Mouse (Mus musculus) right cerebral cortex, adult 2 months (tissue): Measurements from ENCODE around the gene Tshz2.
"Not testable (repeated sequence)": the region's sequence is repeated elsewhere in the genome, so short reads cannot be mapped to it uniquely, and the experiment has no call there.

Experiments
- DNase-seq, 2 experiments: peaks; one replicate each; pipeline ENCODE4 v3.0.0; 2021 to 2022; ENCODE audit warnings: low spot score in 2 of 2

Gene Tshz2

GRCm38 (mm10) chr2:169632338-169633151 lies at the start of gene Tshz2:
Tshz2 (plus strand) TSS chr2:169633013.
- peak in 1 of 2 experiments; percentile 16 for DNase-seq

- DNase-seq = no peak
Observed at GRCm38 (mm10) chr2:169583476-169583875, 49.3 kb upstream of the Tshz2 start.

GRCm38 (mm10) chr2:169584745-169585456 lies 47.9 kb upstream of the Tshz2 start:
- DNase-seq = no peak

GRCm38 (mm10) chr2:169585631-169586285 lies 47.1 kb upstream of the Tshz2 start:
- DNase-seq = no peak

- DNase-seq = no peak
Observed at GRCm38 (mm10) chr2:169586688-169587087, 46.1 kb upstream of the Tshz2 start.

GRCm38 (mm10) chr2:169587645-169588044 lies 45.2 kb upstream of the Tshz2 start, which contains the start of gene Gm11011:
Gm11011 (minus strand) TSS chr2:169587745.
- not testable (repeated sequence) for DNase-seq

GRCm38 (mm10) chr2:169589697-169590096 lies 43.1 kb upstream of the Tshz2 start:
- DNase-seq = no peak

GRCm38 (mm10) chr2:169590412-169590811 lies 42.4 kb upstream of the Tshz2 start:
- DNase-seq = no peak

- DNase-seq = no peak
Observed at GRCm38 (mm10) chr2:169593742-169594141, 39.1 kb upstream of the Tshz2 start.

GRCm38 (mm10) chr2:169597357-169597756 lies 35.5 kb upstream of the Tshz2 start:
- no peak for DNase-seq

- DNase-seq = no peak
Observed at GRCm38 (mm10) chr2:169597971-169598370, 34.8 kb upstream of the Tshz2 start.

- peak; percentile 9 to 11 for DNase-seq
Observed at GRCm38 (mm10) chr2:169599591-169599990, 33.2 kb upstream of the Tshz2 start.

- peak; percentile 72 to 73 for DNase-seq
Observed at GRCm38 (mm10) chr2:169600163-169600562, 32.6 kb upstream of the Tshz2 start.

GRCm38 (mm10) chr2:169606901-169607678 lies 25.7 kb upstream of the Tshz2 start:
- DNase-seq = peak; percentile 26 to 50

GRCm38 (mm10) chr2:169607787-169608186 lies 25.0 kb upstream of the Tshz2 start:
- DNase-seq = no peak

- DNase-seq = no peak
Observed at GRCm38 (mm10) chr2:169609956-169610355, 22.9 kb upstream of the Tshz2 start.

GRCm38 (mm10) chr2:169610882-169611281 lies 21.9 kb upstream of the Tshz2 start:
- DNase-seq = no peak

GRCm38 (mm10) chr2:169611557-169611956 lies 21.3 kb upstream of the Tshz2 start:
- no peak for DNase-seq

- no peak for DNase-seq
Observed at GRCm38 (mm10) chr2:169614683-169615082, 18.1 kb upstream of the Tshz2 start.

GRCm38 (mm10) chr2:169615998-169616397 lies 16.8 kb upstream of the Tshz2 start:
- DNase-seq = no peak

- no peak for DNase-seq
Observed at GRCm38 (mm10) chr2:169621201-169621710, 11.6 kb upstream of the Tshz2 start.
